Mouse (Mus musculus): ENCODE data around the gene Nptxr. TPM values are rescaled to one million over a fixed set of nuclear protein-coding genes. Genes with fewer than 3 reads are reported as not detected.
"Not testable (repeated sequence)": the region's sequence is repeated elsewhere in the genome, so short reads cannot be mapped to it uniquely, and the experiment has no call there.

Nptxr gene
- total RNA-seq, 2 experiments from 2014 or later: 800 to 830 TPM

GRCm38 (mm10) chr15:79825146-79825825 is 20.7 kb upstream of the Nptxr start:
- peak; percentile 25 to 37 for DNase-seq (ENCODE audit: low spot score in 2 of 2)
- intact Hi-C loops (cut with DNase I): no loop called here

- peak; percentile 41 to 42 for DNase-seq (ENCODE audit: low spot score in 2 of 2)
- intact Hi-C loops (cut with DNase I): no loop called here
Observed at GRCm38 (mm10) chr15:79823588-79824280, 19.2 kb upstream of the Nptxr start.

GRCm38 (mm10) chr15:79822265-79823199 is 18.0 kb upstream of the Nptxr start:
- intact Hi-C loops (cut with DNase I): no loop called here
- no peak for DNase-seq (ENCODE audit: low spot score in 2 of 2)

GRCm38 (mm10) chr15:79818325-79818724 is 13.8 kb upstream of the Nptxr start:
- intact Hi-C loops (cut with DNase I): no loop called here
- DNase-seq (ENCODE audit: low spot score in 2 of 2): no peak

- intact Hi-C loops (cut with DNase I): no loop called here
Observed at GRCm38 (mm10) chr15:79813666-79814258, 9.2 kb upstream of the Nptxr start.

GRCm38 (mm10) chr15:79812840-79813239 is 8.3 kb upstream of the Nptxr start:
- intact Hi-C loops (cut with DNase I); DNase-seq (ENCODE audit: low spot score in 2 of 2): not testable (repeated sequence)

More at GRCm38 (mm10) chr15:79813666-79814258, 9.2 kb upstream of the Nptxr start:
- DNase-seq (ENCODE audit: low spot score in 2 of 2): no peak

- no peak for DNase-seq (ENCODE audit: low spot score in 2 of 2)
- intact Hi-C loops (cut with DNase I): no loop called here
Observed at GRCm38 (mm10) chr15:79810997-79811396, 6.4 kb upstream of the Nptxr start.

GRCm38 (mm10) chr15:79810061-79810460 is 5.5 kb upstream of the Nptxr start:
- intact Hi-C loops (cut with DNase I): no loop called here
- no peak for DNase-seq (ENCODE audit: low spot score in 2 of 2)

GRCm38 (mm10) chr15:79808658-79809057 is 4.1 kb upstream of the Nptxr start:
- intact Hi-C loops (cut with DNase I): no loop called here
- DNase-seq (ENCODE audit: low spot score in 2 of 2): no peak

GRCm38 (mm10) chr15:79808114-79808513 is 3.5 kb upstream of the Nptxr start:
- intact Hi-C loops (cut with DNase I): no loop called here
- no peak for DNase-seq (ENCODE audit: low spot score in 2 of 2)

- intact Hi-C loops (cut with DNase I): no loop called here
- no peak for DNase-seq (ENCODE audit: low spot score in 2 of 2)
Observed at GRCm38 (mm10) chr15:79807050-79807449, 2.5 kb upstream of the Nptxr start.

- intact Hi-C loops (cut with DNase I): no loop called here
- DNase-seq (ENCODE audit: low spot score in 2 of 2): no peak
Observed at GRCm38 (mm10) chr15:79805246-79805645, 680 bp upstream of the Nptxr start.

- intact Hi-C loops (cut with DNase I): no loop called here
Observed at GRCm38 (mm10) chr15:79803533-79804351, 824 bp downstream of the Nptxr start.

GRCm38 (mm10) chr15:79802304-79802703 is 2.3 kb downstream of the Nptxr start:
- intact Hi-C loops (cut with DNase I): no loop called here
- DNase-seq (ENCODE audit: low spot score in 2 of 2): no peak

More at GRCm38 (mm10) chr15:79803533-79804351, 824 bp downstream of the Nptxr start:
- DNase-seq (ENCODE audit: low spot score in 2 of 2): peak in 1 of 2 experiments; percentile 68

GRCm38 (mm10) chr15:79801646-79802045 is 2.9 kb downstream of the Nptxr start:
- intact Hi-C loops (cut with DNase I): no loop called here
- no peak for DNase-seq (ENCODE audit: low spot score in 2 of 2)

GRCm38 (mm10) chr15:79800701-79801100 is 3.9 kb downstream of the Nptxr start:
- no peak for DNase-seq (ENCODE audit: low spot score in 2 of 2)
- intact Hi-C loops (cut with DNase I): no loop called here

GRCm38 (mm10) chr15:79798591-79798990 is 6.0 kb downstream of the Nptxr start:
- DNase-seq (ENCODE audit: low spot score in 2 of 2): peak in 1 of 2 experiments; percentile 67
- intact Hi-C loops (cut with DNase I): no loop called here

GRCm38 (mm10) chr15:79797680-79798079 is 6.9 kb downstream of the Nptxr start:
- intact Hi-C loops (cut with DNase I): loop anchor here (2.0 kb wide), 1 partner anchor 33 kb away; no protein-coding TSS in a partner anchor
- no peak for DNase-seq (ENCODE audit: low spot score in 2 of 2)

- no peak for DNase-seq (ENCODE audit: low spot score in 2 of 2)
- intact Hi-C loops (cut with DNase I): loop anchor here (2.0 kb wide), 1 partner anchor 32 kb away; no protein-coding TSS in a partner anchor
Observed at GRCm38 (mm10) chr15:79797096-79797495, 7.5 kb downstream of the Nptxr start.

Measured in left cerebral cortex, postnatal 36 days (tissue).